Mouse (Mus musculus) cerebellum, postnatal 14 days (tissue): ENCODE measurements around the gene Gfpt1.
"Not testable (repeated sequence)": the region's sequence is repeated elsewhere in the genome, so short reads cannot be mapped to it uniquely, and the experiment has no call there.

Experiments used
- DNase-seq, 2 experiments: peaks; one replicate each; pipeline ENCODE4 v3.0.0; 2021; ENCODE audit warnings: mixed read lengths in 2 of 2

Gfpt1 gene

DNA sequence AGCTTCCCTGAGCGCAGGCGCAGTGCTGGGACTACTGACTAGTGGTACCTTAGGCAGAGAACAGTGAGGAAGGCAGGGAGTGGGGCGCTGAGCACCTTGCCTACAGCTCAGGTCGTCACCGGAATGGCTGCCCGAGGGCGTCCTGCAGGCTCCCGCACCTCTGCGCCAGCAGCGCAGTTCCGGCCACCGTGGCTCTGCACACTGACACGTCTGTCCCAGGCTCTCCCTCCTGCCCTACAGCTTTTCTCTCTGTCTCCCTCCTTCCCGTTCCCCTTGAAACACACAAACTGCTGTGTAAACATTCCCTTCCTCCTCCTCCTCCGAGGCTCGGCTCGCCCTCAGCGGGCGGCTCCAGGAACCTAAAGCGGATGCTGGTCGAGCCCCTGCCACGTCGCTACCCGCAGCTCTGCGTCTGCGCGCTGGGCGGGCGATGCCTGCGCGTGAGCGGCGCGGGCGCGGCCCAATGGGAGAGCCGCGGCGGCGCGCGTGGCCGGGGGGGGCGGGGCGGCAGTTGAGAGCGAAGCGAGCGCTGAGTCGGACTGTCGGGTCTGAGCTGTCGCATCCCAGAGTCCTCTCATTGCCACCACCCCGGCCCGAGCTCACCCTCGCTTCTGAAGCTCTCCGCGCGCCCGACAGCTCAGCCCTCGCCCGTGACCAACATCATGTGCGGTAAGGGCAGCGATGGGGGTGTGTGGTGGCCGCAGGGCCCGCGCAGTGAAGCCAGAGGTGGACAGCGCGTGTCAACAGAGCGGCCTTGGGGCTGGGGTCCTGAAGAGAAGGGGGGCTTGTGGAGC lies at the start of gene Gfpt1:
Gfpt1 (plus strand) TSS at position 510 of the 794 bp plus-strand sequence.
- peak; percentile 96 to 98 for DNase-seq

DNA sequence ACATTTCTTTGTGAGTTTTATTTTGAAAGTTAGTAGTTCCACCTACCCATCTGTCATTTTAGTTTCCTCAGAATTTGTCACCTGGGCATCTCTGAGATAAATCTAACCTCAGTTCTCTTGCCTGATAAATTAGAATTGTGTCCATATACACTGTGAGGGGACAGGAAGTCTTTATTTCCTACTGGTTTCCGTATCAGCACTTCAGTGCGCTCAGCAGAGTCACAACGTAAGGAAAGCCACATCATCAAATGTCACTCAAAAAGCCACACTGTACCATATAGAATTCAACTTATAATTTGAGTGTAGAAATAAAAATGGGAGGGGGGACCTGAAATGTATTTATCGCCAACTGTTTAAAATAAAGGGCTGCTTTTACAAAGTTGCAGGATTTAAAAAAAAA lies 48.4 kb upstream of the Gfpt1 start:
- DNase-seq = no peak

DNA sequence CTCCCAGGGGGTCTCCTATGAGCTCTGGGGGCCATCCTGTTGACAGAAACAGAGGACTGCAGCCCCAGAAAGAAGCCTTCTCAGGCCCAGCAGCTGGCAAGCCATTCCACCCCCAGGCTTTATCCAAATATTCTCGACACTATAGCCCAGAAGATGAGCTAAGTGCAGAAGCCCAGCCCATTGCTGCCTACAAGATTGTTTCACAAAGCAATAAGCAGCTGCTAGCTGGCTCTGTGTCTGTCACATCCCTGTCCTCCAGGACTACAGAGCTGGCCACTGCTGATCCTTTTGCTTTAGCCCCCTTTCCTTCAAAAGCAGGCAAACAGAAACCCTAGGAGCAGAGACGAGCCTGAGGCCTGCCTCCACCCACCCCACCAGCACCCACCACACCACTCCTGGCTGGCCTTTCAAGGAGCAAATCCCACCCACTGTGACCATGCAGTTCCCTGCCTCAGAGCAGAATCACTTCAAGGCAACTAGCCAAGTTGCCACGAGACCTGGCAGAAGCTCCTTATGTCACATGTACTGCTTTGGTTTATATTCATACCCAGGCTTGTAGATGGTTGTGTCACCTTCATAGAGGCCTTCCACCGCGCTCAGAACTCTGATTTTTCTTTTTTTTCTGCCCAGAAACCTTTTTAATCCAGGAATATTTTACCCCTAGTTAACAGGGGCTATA lies 45.9 kb upstream of the Gfpt1 start:
- peak; percentile 85 to 86 for DNase-seq

DNA sequence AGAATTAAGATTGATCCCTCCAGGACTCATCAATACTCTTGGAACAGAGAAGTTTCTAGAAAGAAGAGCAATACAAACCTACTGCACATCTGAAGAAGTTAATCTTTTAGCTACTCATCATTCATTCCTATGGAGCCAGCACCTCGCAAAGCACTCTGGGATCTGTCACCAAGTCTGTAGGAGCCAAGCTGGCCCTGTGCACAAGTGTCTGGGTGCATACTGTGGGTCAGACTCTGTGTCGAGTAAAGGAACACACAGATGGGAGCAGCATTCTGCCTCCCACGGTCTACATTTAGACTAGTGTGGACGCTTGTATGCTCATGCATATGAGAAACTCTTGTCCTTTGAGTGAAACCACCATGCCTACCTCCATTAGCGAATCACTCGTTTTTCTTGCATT lies 45.3 kb upstream of the Gfpt1 start:
- no peak for DNase-seq

DNA sequence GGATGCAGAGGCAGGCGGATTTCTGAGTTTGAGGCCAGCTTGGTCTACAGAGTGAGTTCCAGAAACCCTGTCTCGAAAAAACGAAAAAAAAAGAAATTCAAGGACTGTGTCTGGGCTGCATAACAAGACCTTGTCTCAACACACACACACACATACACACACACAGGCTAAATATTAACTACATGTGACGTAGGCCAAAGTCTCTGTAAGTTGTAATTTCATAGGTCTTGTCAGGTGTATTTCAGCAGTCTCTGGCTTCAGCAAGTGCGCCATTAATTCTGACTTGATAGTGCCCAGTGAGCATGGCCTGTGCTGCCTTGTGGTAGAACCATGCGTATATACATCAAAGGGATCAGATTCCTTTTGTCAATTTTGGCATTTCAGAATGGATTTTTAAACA lies 40.7 kb upstream of the Gfpt1 start:
- DNase-seq = no peak

DNA sequence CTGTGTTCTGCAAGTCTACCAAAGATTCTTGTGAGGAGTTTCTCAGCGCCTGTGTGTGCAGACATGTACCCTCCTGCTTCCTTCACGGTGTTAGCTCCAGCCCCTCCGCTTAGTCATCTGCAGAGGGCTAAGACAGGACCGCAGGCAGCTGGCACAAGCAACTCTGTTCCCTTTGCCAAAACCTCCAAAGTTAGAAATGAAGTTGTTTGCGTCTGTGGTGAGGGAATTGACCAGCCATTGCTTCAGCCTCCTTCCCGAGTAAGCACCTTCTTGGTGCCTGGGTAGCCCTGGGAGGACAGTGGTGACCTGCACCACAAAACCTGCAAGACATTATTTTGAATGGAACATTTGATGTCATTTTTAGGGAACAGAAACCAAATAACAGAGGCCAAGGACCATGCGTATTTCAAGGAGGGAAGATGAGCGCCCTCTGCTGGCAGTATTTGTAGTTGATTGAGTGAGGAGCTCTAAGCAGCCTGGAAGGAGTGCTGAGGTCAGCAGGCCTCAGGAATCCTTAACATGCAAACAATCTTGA lies 40.1 kb upstream of the Gfpt1 start:
- peak; percentile 87 to 95 for DNase-seq

DNA sequence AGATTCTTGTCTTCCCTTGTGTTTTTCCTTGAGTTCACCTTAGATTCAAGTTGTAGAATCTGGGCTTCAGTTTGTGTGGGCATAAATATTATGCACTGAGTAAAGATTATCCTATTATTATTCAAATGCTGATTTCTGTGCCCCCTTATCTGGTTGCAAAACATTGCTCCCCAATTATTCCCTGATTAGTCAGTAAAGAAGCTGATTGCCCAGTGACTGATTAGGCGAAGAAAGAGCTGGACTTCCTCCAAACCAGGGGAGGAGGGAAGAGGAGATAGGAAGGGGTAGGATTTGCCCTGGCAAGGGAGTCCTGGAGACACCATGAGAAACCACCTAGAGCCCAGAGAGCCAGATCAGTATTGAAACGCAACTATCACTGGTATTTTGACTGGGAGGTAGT lies 38.5 kb upstream of the Gfpt1 start:
- no peak for DNase-seq

DNA sequence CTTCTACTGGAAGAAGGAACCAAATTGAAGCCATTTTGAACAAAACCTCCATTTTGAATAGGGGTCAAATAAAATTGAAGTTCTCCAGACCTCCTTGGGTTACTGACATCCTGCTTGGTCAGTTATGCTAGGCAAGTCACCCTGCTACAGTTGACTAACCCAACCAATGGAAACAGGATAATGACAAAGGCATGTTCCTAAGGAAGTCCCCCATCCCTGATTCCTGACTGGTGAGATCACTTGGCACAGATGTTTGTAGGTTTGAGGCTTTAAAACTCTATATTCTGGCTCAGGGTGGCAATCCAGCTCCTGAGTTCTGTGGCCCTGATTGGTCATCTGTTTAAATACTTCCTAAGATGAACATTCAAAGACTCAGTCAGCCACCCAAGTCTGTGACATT lies 37.1 kb upstream of the Gfpt1 start:
- DNase-seq = no peak

DNA sequence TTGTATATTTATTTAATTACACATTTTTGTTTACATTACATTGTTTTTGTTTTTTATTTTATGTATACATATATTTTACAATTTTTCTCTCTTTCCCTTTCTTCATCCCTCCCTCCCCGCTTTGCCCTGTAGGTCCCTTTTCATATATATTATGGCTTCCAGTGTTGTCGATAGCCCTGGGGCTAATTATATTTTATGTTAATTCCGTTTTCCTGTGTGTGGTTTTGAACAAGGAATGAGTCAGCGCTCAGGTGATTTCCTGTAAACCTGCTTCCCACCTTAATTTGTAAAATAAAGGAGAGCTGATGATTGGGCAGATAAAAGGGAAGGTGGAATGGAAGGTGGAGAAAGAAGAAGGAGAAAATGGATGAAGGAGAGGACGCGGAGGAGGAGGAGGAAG lies 33.8 kb upstream of the Gfpt1 start, which contains the start of gene Nfu1:
Nfu1 (plus strand) TSS at position 350 of the 400 bp plus-strand sequence.
- no peak for DNase-seq

DNA sequence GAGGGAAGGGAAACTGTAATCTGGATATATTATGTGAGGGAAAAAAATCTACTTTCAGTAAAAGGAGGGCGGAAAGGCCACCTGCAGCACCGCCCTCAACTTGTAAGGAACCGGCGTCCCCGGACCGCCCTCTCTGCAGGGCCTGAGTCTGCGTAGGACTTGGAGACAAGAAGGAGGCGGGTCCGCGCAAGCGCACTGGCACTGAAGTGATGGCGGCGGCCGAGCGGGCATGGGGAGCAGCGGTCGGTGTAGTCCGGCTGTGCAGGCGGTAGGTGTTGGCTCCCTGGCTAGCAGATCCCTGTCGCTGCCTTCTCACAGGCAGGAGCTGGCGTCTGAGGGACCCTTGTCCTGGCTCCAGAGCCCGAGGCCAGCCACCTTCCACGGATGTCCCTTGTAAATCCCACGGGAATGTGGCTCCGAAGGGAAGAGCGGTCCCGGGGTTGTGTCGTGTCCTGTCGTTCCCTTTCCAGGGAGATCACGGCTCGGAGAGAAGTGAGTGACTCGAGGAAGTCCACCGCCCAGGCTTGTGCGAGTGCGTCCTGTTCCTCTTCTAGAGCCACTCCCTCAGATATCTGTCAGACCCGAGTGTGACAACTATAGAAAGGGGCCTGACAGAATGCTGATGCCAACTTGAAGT lies 32.8 kb upstream of the Gfpt1 start:
- DNase-seq = peak; percentile 96

DNA sequence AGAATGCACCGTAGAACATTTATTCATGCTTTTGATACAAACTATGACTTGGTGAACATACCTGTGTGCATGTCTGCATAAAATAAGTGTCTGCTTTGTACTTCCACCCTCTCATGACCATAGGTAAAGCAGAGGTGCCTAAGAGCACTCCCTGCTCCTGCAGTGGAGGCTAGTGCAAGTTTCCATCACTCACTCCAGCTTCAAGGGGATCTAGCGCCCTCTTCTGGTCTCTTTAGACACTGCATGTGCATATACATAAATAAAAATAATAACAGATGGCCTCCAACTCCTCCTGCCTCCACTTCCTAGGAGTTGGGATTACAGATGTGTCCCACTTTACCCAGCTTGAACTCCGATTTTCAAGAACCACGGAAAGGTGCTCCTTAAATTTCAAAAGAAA lies 25.7 kb upstream of the Gfpt1 start:
- peak; percentile 42 to 66 for DNase-seq

DNA sequence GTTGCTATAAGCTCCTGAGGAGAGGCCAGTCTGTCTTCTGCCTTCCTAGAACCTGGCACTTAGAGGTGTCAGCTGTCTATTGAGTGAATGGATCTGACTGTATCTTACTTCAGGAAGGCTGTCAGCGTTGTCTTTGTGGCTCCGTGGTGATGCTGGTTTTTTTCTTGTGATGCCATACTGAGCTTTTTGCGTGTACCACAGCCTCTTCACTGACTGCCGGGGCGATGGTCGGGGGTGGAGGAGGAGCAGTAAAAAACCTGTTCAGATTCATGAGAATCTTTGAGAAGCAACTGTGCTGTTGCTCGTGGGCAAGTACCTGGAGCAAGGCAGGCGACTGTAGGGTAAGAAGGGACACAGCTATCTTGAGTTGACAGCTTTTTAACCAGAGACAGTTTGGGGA lies 23.8 kb upstream of the Gfpt1 start:
- no peak for DNase-seq

DNA sequence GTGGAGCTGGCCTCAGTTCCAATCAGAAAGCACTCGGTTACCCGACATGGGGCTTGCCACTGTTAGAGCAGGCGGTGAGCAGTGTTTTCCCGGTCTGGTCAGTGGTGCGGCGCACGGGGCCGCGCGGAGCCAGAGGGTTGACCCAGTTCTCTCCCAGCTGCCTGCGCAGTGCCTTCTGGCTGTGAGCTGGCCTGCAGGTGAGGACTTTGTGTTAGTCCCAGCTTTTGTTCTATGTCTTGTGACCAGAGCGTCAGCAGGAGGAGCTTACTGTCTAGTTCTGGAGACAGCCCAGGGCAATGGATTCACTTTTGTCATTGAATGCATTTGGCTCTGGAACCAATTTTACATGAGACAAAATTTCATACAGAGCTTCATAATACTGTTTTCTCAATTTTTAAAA lies 20.9 kb upstream of the Gfpt1 start:
- no peak for DNase-seq

DNA sequence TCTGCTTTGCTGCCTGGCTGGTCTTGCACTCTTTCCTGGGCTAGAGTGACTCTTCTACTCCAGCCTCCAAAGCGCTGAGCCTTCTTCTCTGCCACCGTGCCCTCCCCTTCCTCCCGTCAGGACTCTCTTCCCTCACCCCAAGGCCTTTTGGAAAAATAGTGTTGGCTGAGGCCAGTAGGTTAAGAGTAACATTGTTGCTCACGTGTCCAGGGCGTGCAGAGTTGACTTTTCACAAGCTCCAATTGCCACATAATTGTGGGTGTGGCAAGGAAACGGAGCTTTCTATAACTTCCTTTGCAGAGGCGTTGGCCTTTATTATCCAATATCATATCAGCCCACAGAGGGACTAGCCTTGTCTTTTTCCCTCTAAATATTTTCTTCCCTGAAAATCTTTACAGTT lies 15.7 kb upstream of the Gfpt1 start:
- DNase-seq = no peak

DNA sequence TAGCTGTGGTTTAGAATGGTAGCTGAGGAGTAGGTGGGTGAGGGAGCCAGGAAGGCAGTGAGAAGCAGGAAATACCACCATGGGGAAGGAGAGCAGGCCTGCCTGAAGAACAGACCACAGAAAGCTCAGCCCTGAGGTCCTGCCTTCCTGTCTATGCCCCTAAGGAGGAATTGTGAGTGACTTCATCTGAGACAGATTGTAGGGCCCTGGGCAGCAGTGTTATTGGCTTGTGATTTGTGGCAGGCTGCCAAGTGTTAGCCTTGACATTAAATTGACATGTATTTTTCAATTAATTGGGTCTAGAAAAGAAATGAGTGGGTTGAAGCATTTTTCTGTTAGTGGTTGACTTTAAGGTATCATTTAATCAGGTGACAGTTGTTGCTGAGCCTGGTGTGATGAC lies 13.8 kb upstream of the Gfpt1 start:
- DNase-seq = no peak

DNA sequence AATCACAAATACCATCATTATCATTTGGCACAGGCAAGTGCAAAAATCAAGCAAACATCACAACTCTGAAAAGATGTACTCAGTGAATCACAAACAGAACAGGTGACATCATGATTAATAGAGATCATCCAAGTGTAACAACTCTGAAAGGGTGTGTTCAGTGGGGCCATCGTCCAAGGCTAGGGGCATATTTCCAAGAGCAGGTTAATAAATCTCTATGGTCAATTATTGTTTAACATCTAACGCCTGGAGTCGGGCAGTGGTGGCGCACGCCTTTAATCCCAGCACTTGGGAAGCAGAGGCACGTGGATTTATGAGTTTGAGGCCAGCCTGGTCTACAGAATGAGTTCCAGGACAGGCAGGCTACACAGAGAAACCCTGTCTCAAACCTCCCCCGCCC lies 11.3 kb upstream of the Gfpt1 start:
- not testable (repeated sequence) for DNase-seq

DNA sequence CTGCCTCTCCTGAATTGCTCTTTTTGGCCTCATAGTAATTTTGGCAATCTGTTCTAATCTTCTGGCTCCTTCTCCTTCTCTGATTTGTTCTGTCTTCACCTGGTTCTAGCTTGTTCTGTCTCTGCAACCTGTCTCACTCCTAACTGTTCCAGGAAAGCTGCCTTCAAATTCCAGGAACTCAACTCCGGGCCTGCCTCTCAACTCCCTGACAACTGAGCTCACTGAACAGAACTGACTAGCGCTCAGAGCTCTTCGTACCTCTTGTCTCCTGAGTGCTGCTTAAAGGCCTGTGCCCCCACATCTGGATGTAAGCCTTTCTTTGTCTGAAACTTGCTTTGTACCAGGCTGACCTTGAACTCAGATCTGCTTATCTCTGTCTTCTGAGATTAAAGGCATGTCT lies 10.2 kb upstream of the Gfpt1 start:
- DNase-seq = no peak

DNA sequence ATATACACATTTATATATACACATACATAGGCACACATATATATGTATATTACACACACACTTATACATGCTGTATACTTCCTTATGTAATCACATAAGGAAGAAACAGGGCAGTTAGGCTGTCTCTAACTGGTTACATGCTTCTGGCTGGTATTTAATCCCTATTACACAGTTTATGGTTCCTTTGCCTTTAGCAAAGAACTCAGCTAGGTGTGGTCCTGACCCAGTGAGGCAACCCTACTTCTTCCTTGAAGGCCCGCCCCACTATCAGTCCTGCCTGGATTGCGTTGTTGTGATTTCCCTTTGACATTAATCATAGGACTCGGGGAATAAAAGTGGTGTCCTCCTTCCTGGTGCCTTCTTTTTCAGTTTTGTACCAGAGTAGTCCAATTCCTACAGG lies 8.3 kb upstream of the Gfpt1 start:
- no peak for DNase-seq

DNA sequence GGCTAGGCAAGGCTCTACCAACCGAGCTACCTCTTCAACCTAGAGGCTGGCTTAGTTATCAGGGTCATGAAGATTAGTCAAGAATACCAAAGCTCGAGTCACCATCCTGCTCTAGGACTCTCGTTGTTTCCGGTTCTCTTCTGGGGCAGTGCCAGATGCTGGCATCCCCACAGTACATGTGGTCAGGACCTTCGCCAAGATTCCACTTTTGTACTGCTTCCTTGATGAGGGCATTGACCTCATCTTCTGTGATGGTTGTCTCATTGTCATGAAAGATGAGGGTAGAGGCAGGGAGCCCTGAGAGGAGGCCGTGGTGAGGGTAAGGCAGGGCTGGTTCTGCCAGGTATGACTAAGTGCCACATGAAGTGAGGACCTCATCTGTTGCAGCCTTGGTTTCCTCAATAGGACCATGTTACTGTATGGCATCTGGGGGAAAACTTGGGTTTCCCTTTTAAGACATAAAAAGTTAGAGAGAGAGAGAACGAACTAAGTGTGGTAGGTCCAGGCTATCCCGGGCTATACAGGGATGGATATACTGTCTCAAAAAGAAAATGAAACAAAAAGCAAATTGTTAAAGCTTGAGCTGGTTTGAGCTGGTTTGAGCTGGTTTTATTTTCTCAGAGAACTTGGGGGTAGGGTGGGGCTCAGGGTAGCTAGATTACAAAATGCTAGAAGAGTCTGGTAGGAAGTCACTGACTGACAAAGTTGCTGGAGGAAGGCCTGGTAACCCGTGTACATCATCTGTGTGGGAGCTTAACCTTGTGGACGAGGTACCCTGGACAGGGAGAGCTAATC lies 4.6 kb upstream of the Gfpt1 start:
- no peak for DNase-seq

DNA sequence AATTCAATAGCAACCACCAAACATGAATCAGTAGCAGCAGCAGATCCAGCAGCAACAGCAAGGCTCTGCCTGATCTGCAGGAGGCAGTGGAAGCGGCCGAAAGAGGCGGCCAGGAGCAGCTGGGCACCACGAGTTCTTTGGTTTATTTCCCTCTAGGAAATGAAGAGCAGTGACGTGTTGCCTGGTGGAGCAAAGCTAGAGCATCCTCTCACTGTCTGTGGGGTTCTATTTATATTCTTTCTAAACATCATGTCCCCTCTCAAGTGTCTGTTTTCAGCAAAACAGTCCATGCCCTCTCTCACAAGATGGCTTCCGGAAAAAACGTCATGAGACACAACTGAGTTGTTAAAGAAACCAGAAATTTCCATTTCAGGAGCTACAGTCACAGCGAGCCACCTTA lies 3.5 kb upstream of the Gfpt1 start:
- no peak for DNase-seq

DNA sequence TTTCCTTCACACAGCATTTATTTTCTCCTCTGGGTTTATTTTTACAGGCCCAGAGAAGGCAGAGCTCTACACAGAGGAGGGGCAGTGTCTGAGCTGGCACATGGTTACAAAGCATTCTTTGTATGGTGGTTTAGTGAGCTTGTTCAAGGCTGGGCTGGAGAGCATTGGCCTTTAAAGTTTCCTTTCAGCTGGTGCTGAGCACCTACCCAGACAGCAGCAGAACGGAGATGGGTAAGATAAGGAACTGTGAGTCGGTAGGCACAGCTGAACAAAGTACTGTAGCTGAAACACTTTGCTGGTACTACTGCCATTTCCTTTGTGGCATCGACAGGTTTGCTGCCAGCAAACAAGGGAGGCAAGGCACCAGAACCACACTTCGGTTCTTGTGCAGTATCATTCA lies 1.7 kb upstream of the Gfpt1 start:
- DNase-seq = no peak

DNA sequence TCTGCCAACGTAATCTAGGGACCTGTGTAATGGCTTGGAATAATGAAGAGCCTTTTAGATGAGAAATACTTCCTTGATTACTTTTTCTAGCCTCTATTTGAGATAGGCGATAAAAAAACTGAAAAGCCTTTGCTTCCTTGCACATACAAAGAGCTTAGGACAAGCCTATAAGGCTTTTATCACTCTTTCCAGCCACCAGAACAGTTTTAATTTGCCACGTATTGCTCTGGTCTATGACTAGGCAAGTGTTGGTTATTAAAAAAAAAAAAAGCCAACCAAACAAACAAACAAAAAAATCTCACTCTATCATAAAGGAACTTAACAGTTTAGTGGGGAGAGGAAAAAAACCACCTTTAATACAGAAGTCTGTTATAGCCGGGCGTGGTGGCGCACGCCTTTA lies 1.2 kb upstream of the Gfpt1 start:
- no peak for DNase-seq

DNA sequence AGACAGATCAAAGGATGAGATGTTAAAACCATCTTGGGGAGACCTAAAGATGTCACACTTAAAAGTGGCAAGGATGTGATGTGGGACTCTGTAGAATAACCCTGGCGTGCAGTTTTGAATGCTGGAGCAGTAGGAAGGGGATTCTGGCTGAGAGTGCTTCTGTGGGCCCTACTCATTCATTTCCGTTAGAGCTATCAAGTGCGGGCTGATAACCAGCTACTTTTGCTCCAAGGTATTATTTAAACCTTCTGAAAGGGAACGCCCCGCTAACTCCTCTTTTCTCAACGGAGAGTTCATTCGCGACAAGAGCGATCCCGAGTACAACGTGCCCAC lies 676 bp upstream of the Gfpt1 start:
- no peak for DNase-seq
